Mouse (Mus musculus): Measurements from ENCODE around the gene Pon1. TPM values are rescaled to one million over a fixed set of nuclear protein-coding genes. Genes with fewer than 3 reads are reported as not detected.

Gene Pon1
- polyA plus RNA-seq, 1 experiment: not detected

- Histone ChIP-seq H3K4me3 (no peak overlapping the region), H3K27me3 (ENCODE audit: control insufficient read depth, insufficient read depth, insufficient read length) (no peaks in the 10 kb centered on the region), H3K79me2 (ENCODE audit: control insufficient read depth, insufficient read depth) (no peaks in the 10 kb centered on the region), H3ac (ENCODE audit: control insufficient read depth, insufficient read length) (no peak overlapping the region), H3K36me3 (ENCODE audit: control insufficient read depth, insufficient read depth) (no peaks in the 10 kb centered on the region), H3K4me2 (ENCODE audit: low read depth) (no peak overlapping the region)
- no peak for TF ChIP-seq MYOD1 (IDR thresholded peaks at IDR 0.05; ENCODE audit: control insufficient read depth in 1 of 3, insufficient read length in 2 of 3, low read depth in 2 of 3)
- TF ChIP-seq E2F4 (IDR thresholded peaks at IDR 0.05; ENCODE audit: insufficient read depth): no peak
- TF ChIP-seq TCF12 (IDR thresholded peaks at IDR 0.05; ENCODE audit: insufficient read depth, poor library complexity, severe bottlenecking): no peak
- no peak for TF ChIP-seq REST (IDR thresholded peaks at IDR 0.05; ENCODE audit: insufficient read depth, insufficient read length)
- no peak for TF ChIP-seq POLR2AphosphoS2 (IDR thresholded peaks at IDR 0.05; ENCODE audit: insufficient read length, low read depth)
- TF ChIP-seq SRF (IDR thresholded peaks at IDR 0.05; ENCODE audit: control insufficient read depth, insufficient read length, low read depth): no peak
- no peak for TF ChIP-seq CEBPB (IDR thresholded peaks at IDR 0.05; ENCODE audit: insufficient read depth, poor library complexity, severe bottlenecking)
- no peak for TF ChIP-seq MYOG (IDR thresholded peaks at IDR 0.05; ENCODE audit: control insufficient read depth in 1 of 3, insufficient read depth in 1 of 3, insufficient read length in 2 of 3, low read depth in 2 of 3)
- TF ChIP-seq TCF3 (IDR thresholded peaks at IDR 0.05; ENCODE audit: insufficient read length, low read depth): no peak
- no peak for TF ChIP-seq POLR2A (IDR thresholded peaks at IDR 0.05; ENCODE audit: insufficient read length, low read depth)
- no peak for TF ChIP-seq USF1 (IDR thresholded peaks at IDR 0.05; ENCODE audit: low read depth)
These were observed 38.3 kb downstream of the Pon1 start for GRCm38 (mm10) chr6:5155313-5155927.

GRCm38 (mm10) chr6:5154786-5155185 is 39.0 kb downstream of the Pon1 start:
- Histone ChIP-seq H3K27me3 (ENCODE audit: control insufficient read depth, insufficient read depth, insufficient read length) (no peaks in the 10 kb centered on the region), H3ac (ENCODE audit: control insufficient read depth, insufficient read length) (no peak overlapping the region), H3K79me2 (ENCODE audit: control insufficient read depth, insufficient read depth) (no peaks in the 10 kb centered on the region), H3K4me3 (no peak overlapping the region), H3K36me3 (ENCODE audit: control insufficient read depth, insufficient read depth) (no peaks in the 10 kb centered on the region), H3K4me2 (ENCODE audit: low read depth) (no peak overlapping the region)
- TF ChIP-seq TCF12 (IDR thresholded peaks at IDR 0.05; ENCODE audit: insufficient read depth, poor library complexity, severe bottlenecking) (no peak), MYOD1 (IDR thresholded peaks at IDR 0.05; ENCODE audit: control insufficient read depth in 1 of 3, insufficient read length in 2 of 3, low read depth in 2 of 3) (no peak), E2F4 (IDR thresholded peaks at IDR 0.05; ENCODE audit: insufficient read depth) (no peak), SRF (IDR thresholded peaks at IDR 0.05; ENCODE audit: control insufficient read depth, insufficient read length, low read depth) (no peak), TCF3 (IDR thresholded peaks at IDR 0.05; ENCODE audit: insufficient read length, low read depth) (no peak), CEBPB (IDR thresholded peaks at IDR 0.05; ENCODE audit: insufficient read depth, poor library complexity, severe bottlenecking) (no peak), MYOG (IDR thresholded peaks at IDR 0.05; ENCODE audit: control insufficient read depth in 1 of 3, insufficient read depth in 1 of 3, insufficient read length in 2 of 3, low read depth in 2 of 3) (no peak), USF1 (IDR thresholded peaks at IDR 0.05; ENCODE audit: low read depth) (no peak)

GRCm38 (mm10) chr6:5152185-5152584 is 41.6 kb downstream of the Pon1 start:
- no peak for TF ChIP-seq E2F4 (IDR thresholded peaks at IDR 0.05; ENCODE audit: insufficient read depth)
- TF ChIP-seq POLR2AphosphoS2 (IDR thresholded peaks at IDR 0.05; ENCODE audit: insufficient read length, low read depth): no peak
- TF ChIP-seq USF1 (IDR thresholded peaks at IDR 0.05; ENCODE audit: low read depth): no peak
- no peak for TF ChIP-seq MYOD1 (IDR thresholded peaks at IDR 0.05; ENCODE audit: control insufficient read depth in 1 of 3, insufficient read length in 2 of 3, low read depth in 2 of 3)
- TF ChIP-seq MAX (IDR thresholded peaks at IDR 0.05; ENCODE audit: low read depth): no peak
- TF ChIP-seq TCF12 (IDR thresholded peaks at IDR 0.05; ENCODE audit: insufficient read depth, poor library complexity, severe bottlenecking): no peak
- TF ChIP-seq REST (IDR thresholded peaks at IDR 0.05; ENCODE audit: insufficient read depth, insufficient read length): no peak
- no peak for TF ChIP-seq MYOG (IDR thresholded peaks at IDR 0.05; ENCODE audit: control insufficient read depth in 1 of 3, insufficient read depth in 1 of 3, insufficient read length in 2 of 3, low read depth in 2 of 3)
- TF ChIP-seq TCF3 (IDR thresholded peaks at IDR 0.05; ENCODE audit: insufficient read length, low read depth): no peak
- TF ChIP-seq SRF (IDR thresholded peaks at IDR 0.05; ENCODE audit: control insufficient read depth, insufficient read length, low read depth): no peak
- no peak for TF ChIP-seq POLR2A (IDR thresholded peaks at IDR 0.05; ENCODE audit: insufficient read length, low read depth)
- no peak for TF ChIP-seq CEBPB (IDR thresholded peaks at IDR 0.05; ENCODE audit: insufficient read depth, poor library complexity, severe bottlenecking)
- Histone ChIP-seq H3K79me2 (ENCODE audit: control insufficient read depth, insufficient read depth) (no peaks in the 10 kb centered on the region), H3K4me3 (no peak overlapping the region), H3ac (ENCODE audit: control insufficient read depth, insufficient read length) (no peak overlapping the region), H3K27me3 (ENCODE audit: control insufficient read depth, insufficient read depth, insufficient read length) (no peaks in the 10 kb centered on the region), H3K36me3 (ENCODE audit: control insufficient read depth, insufficient read depth) (no peaks in the 10 kb centered on the region), H3K4me2 (ENCODE audit: low read depth) (no peak overlapping the region)

- TF ChIP-seq REST (IDR thresholded peaks at IDR 0.05; ENCODE audit: insufficient read depth, insufficient read length): no peak
- TF ChIP-seq E2F4 (IDR thresholded peaks at IDR 0.05; ENCODE audit: insufficient read depth): no peak
- no peak for TF ChIP-seq TCF12 (IDR thresholded peaks at IDR 0.05; ENCODE audit: insufficient read depth, poor library complexity, severe bottlenecking)
- no peak for TF ChIP-seq TCF3 (IDR thresholded peaks at IDR 0.05; ENCODE audit: insufficient read length, low read depth)
- no peak for TF ChIP-seq MAX (IDR thresholded peaks at IDR 0.05; ENCODE audit: low read depth)
- no peak for TF ChIP-seq POLR2A (IDR thresholded peaks at IDR 0.05; ENCODE audit: insufficient read length, low read depth)
- no peak for TF ChIP-seq POLR2AphosphoS2 (IDR thresholded peaks at IDR 0.05; ENCODE audit: insufficient read length, low read depth)
- no peak for TF ChIP-seq SRF (IDR thresholded peaks at IDR 0.05; ENCODE audit: control insufficient read depth, insufficient read length, low read depth)
- TF ChIP-seq MYOD1 (IDR thresholded peaks at IDR 0.05; ENCODE audit: control insufficient read depth in 1 of 3, insufficient read length in 2 of 3, low read depth in 2 of 3): no peak
- TF ChIP-seq MYOG (IDR thresholded peaks at IDR 0.05; ENCODE audit: control insufficient read depth in 1 of 3, insufficient read depth in 1 of 3, insufficient read length in 2 of 3, low read depth in 2 of 3): no peak
- no peak for TF ChIP-seq CEBPB (IDR thresholded peaks at IDR 0.05; ENCODE audit: insufficient read depth, poor library complexity, severe bottlenecking)
- TF ChIP-seq USF1 (IDR thresholded peaks at IDR 0.05; ENCODE audit: low read depth): no peak
- H3K4me3 ChIP-seq: no peak overlapping the region
- H3ac ChIP-seq (ENCODE audit: control insufficient read depth, insufficient read length): no peak overlapping the region
- no peaks in the 10 kb centered on the region for H3K27me3 ChIP-seq (ENCODE audit: control insufficient read depth, insufficient read depth, insufficient read length)
- no peak overlapping the region for H3K4me2 ChIP-seq (ENCODE audit: low read depth)
- H3K79me2 ChIP-seq (ENCODE audit: control insufficient read depth, insufficient read depth): no peaks in the 10 kb centered on the region
- H3K36me3 ChIP-seq (ENCODE audit: control insufficient read depth, insufficient read depth): no peaks in the 10 kb centered on the region
These were observed 42.6 kb downstream of the Pon1 start for GRCm38 (mm10) chr6:5151171-5151570.
